Mouse (Mus musculus) liver, embryonic 12.5 days (tissue): ENCODE measurements around the gene Gm10600. TPM values are rescaled to one million over a fixed set of nuclear protein-coding genes. Genes with fewer than 3 reads are reported as not detected.
"Not testable (repeated sequence)": the region's sequence is repeated elsewhere in the genome, so short reads cannot be mapped to it uniquely, and the experiment has no call there.

Source experiments
- ATAC-seq: fragments of 200-750 bp; cut with Nextera tagmentation; 2 replicates; pipeline ENCODE4 v1.8.0; 2017; ENCODE audit warnings: moderate number of reproducible peaks, mild to moderate bottlenecking, moderate library complexity
- H3K27ac ChIP-seq: fragments of 300-500 bp; sonication (generic); 2 replicates; pipeline ENCODE4 v1.5.1; 2016; ENCODE audit warnings: mild to moderate bottlenecking
- H3K27me3 ChIP-seq: fragments of 300-500 bp; sonication (generic); replicated peaks from 2 replicates; pipeline ENCODE4 v1.6.1; 2016; ENCODE audit warnings: mild to moderate bottlenecking, moderate library complexity
- H3K36me3 ChIP-seq: fragments of 300-500 bp; sonication (generic); 2 replicates; pipeline ENCODE4 v1.6.1; 2016; ENCODE audit warnings: mild to moderate bottlenecking, moderate library complexity
- H3K4me1 ChIP-seq: fragments of 300-500 bp; sonication (generic); 2 replicates; pipeline ENCODE4 v1.6.1; 2016
- H3K4me2 ChIP-seq: fragments of 300-500 bp; sonication (generic); 2 replicates; pipeline ENCODE4 v1.6.1; 2016; ENCODE audit warnings: mild to moderate bottlenecking, moderate library complexity
- H3K4me3 ChIP-seq: fragments of 300-500 bp; sonication (generic); 2 replicates; pipeline ENCODE4 v1.5.1; 2016; ENCODE audit warnings: mild to moderate bottlenecking, moderate library complexity
- H3K9ac ChIP-seq: fragments of 300-500 bp; sonication (generic); 2 replicates; pipeline ENCODE4 v1.6.1; 2016; ENCODE audit warnings: mild to moderate bottlenecking, moderate library complexity
- H3K9me3 ChIP-seq: fragments of 300-500 bp; sonication (generic); replicated peaks from 2 replicates; pipeline ENCODE4 v1.6.1; 2016; ENCODE audit warnings: mild to moderate bottlenecking, moderate library complexity
- WGBS: fragments of 180-500 bp; shearing (Covaris S2); methylation state at CpG from one replicate; pipeline ENCODE4 v1.1.7; 2016; ENCODE audit not compliant: insufficient replicate concordance; 5-methylcytosine and 5-hydroxymethylcytosine counted together
- polyA plus RNA-seq: library from polyadenylated mRNA; unstranded; fragments of >200 nt; fragmentation: Nextera tagmentation; extraction: Ambion mirVana; gene quantifications from 2 replicates; pipeline ENCODE4 v1.2.1, GENCODE M21; 2016

Gm10600 gene
- polyA plus RNA-seq = not detected in 2 replicates

- H3K4me1 ChIP-seq, H3K4me2 ChIP-seq, H3K27me3 ChIP-seq, H3K4me3 ChIP-seq, H3K27ac ChIP-seq, H3K9ac ChIP-seq, ATAC-seq, H3K9me3 ChIP-seq, H3K36me3 ChIP-seq: not testable (repeated sequence)
- no CpG with 5 or more reads among the region's 4 CpGs for WGBS
Observed at GRCm38 (mm10) chr4:42240339-42240738, at the start of gene Gm10600. Gene Gm10600, plus strand, starts transcription at chr4:42240639.

GRCm38 (mm10) chr4:42255467-42255866 is 15.0 kb downstream of the Gm10600 start, which contains the start of gene Ccl21b:
Gene Ccl21b, plus strand, starts transcription at chr4:42255767.
- H3K27me3 ChIP-seq, H3K9ac ChIP-seq: not testable (repeated sequence)
- no CpG with 5 or more reads among the region's 5 CpGs for WGBS

More at GRCm38 (mm10) chr4:42255467-42255866, 15.0 kb downstream of the Gm10600 start, which contains the start of gene Ccl21b:
- H3K4me3 ChIP-seq, H3K36me3 ChIP-seq, H3K4me1 ChIP-seq, H3K9me3 ChIP-seq, H3K4me2 ChIP-seq, ATAC-seq, H3K27ac ChIP-seq: not testable (repeated sequence)

Other genes starting within 250 kb of the Gm10600 start
- gene Gm21093, start 205.9 kb upstream of the Gm10600 start, polyA plus RNA-seq = not detected in 2 replicates
- not detected in 2 replicates for gene Gm3893, start 149.4 kb upstream of the Gm10600 start, polyA plus RNA-seq
- gene Gm13304, start 125.8 kb upstream of the Gm10600 start, polyA plus RNA-seq = 0.23 TPM in 1 of 2 replicates, not detected in the other
- not detected in 2 replicates for gene Gm13306, start 87.2 kb upstream of the Gm10600 start, polyA plus RNA-seq
- not detected in 2 replicates for gene Gm13305, start 72.0 kb upstream of the Gm10600 start, polyA plus RNA-seq
- gene Ccl21b, start 15.1 kb downstream of the Gm10600 start, polyA plus RNA-seq = not detected in 2 replicates
- gene Gm21953, start 53.6 kb downstream of the Gm10600 start, polyA plus RNA-seq = not detected in 2 replicates
- gene Fam205a3, start 77.7 kb downstream of the Gm10600 start, polyA plus RNA-seq = not detected in 2 replicates
- gene Gm21586, start 198.7 kb downstream of the Gm10600 start, polyA plus RNA-seq = not detected in 2 replicates
- gene Gm2163, start 226.1 kb downstream of the Gm10600 start, polyA plus RNA-seq = not detected in 2 replicates